Mouse (Mus musculus): ENCODE data around the gene Terf2ip. TPM values are rescaled to one million over a fixed set of nuclear protein-coding genes. Genes with fewer than 3 reads are reported as not detected.

Gene Terf2ip
- polyA plus RNA-seq, 1 experiment: 5.7 TPM

DNA sequence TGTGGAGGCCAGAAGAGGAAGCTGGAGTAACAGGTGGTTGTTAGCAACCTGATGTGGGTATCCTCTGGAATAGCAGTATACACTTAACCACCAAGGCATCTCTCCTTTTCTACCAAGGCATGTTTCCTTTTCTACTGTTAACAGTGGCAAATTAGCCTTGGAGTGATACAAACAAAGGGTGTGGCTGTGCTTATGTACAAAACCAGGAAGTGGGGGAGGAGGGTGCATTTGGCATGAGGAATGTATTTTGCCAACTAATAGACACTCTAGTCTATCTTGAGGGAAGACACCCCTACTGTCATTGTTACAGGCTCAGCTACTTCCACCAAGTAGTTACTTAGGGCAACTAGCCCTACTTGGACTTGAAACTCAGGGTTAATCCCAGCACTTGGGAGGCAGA lies 6.4 kb upstream of the Terf2ip start:
- TF ChIP-seq FLI1 (IDR thresholded peaks at IDR 0.05; ENCODE audit: low read length): no peak
- no peak for TF ChIP-seq GATA1 (IDR thresholded peaks at IDR 0.05; ENCODE audit: borderline replicate concordance, low read length)
- H3K36me3 ChIP-seq (replicated peaks; ENCODE audit: low read length): peaks cover 84% of the 10 kb centered on the region
- H3K4me1 ChIP-seq: peaks cover 35% of the 10 kb centered on the region
- H3K9me3 ChIP-seq: no peaks in the 10 kb centered on the region
- H3K4me3 ChIP-seq (replicated peaks): no peak overlapping the region
- H3K27me3 ChIP-seq (replicated peaks): no peaks in the 10 kb centered on the region

DNA sequence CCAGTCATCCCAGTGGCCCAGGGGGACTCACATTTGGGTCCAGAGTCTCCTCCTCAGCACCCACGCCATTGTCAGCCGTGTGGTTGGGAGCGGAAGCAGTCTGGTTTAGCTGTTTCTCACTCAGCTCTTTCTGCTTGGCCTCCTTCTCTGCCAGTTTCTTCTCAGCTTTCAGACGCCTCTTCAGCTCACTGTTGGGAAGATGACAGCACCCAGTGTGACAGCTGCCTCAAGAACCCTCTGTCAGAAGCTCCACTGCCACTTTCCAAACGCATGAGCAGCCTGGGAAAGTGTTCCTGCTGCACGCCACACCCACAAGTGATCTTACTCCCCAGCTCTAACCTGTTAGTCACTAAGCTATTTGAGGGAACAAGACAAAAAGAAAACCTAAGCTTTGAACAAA lies 5.6 kb upstream of the Terf2ip start:
- Histone ChIP-seq H3K27me3 (replicated peaks) (no peaks in the 10 kb centered on the region), H3K4me1 (peaks cover 43% of the 10 kb centered on the region), H3K4me3 (replicated peaks) (no peak overlapping the region), H3K9me3 (no peaks in the 10 kb centered on the region), H3K36me3 (replicated peaks; ENCODE audit: low read length) (peaks cover 75% of the 10 kb centered on the region)
- TF ChIP-seq GATA1 (IDR thresholded peaks at IDR 0.05; ENCODE audit: borderline replicate concordance, low read length) (no peak), FLI1 (IDR thresholded peaks at IDR 0.05; ENCODE audit: low read length) (no peak)

DNA sequence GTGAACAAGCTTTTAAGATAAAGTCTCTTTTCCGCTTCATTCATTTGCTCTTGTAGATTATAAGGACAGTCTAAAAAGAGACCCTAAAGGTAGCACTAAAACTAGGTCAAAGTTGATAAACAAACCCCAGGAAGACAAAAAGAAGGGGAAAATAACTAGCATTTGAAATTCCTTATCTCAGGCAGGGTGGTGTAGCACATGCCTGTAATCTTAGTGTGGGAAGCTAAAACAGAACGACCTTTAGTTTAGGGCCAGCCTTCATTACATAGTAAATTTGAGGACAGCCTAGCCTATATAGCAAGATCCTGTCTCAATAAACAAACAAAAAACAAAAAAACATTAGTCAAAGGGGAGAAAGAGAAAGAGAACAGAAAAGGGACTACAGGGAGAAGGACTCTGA lies 3.5 kb upstream of the Terf2ip start:
- Histone ChIP-seq H3K4me1 (peaks cover 47% of the 10 kb centered on the region), H3K36me3 (replicated peaks; ENCODE audit: low read length) (peaks cover 55% of the 10 kb centered on the region), H3K4me3 (replicated peaks) (no peak overlapping the region), H3K9me3 (no peaks in the 10 kb centered on the region), H3K27me3 (replicated peaks) (no peaks in the 10 kb centered on the region)
- TF ChIP-seq GATA1 (IDR thresholded peaks at IDR 0.05; ENCODE audit: borderline replicate concordance, low read length) (no peak), FLI1 (IDR thresholded peaks at IDR 0.05; ENCODE audit: low read length) (no peak)

- TF ChIP-seq GATA1 (IDR thresholded peaks at IDR 0.05; ENCODE audit: borderline replicate concordance, low read length) (no peak), FLI1 (IDR thresholded peaks at IDR 0.05; ENCODE audit: low read length) (no peak)
- Histone ChIP-seq H3K4me1 (peaks cover 53% of the 10 kb centered on the region), H3K27me3 (replicated peaks) (no peaks in the 10 kb centered on the region), H3K4me3 (replicated peaks) (no peak overlapping the region), H3K9me3 (no peaks in the 10 kb centered on the region), H3K36me3 (replicated peaks; ENCODE audit: low read length) (peaks cover 37% of the 10 kb centered on the region)
These were observed 1.6 kb upstream of the Terf2ip start for GRCm38 (mm10) chr8:112009558-112009957.

DNA sequence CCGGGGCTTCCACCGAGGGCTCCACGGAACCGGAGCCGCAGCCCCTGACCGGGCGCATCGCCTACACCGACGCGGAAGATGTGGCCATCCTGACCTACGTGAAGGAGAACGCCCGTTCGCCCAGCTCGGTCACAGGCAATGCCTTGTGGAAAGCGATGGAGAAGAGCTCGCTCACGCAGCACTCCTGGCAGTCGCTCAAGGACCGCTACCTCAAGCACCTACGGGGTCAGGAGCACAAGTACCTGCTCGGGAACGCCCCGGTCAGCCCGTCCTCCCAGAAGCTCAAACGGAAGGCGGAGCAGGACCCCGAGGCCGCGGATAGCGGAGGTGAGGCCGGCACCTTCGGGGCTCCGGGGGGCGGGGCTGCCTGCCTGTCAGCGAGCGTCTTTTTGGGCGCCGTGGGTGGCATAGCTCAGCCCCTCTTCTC lies 631 bp downstream of the Terf2ip start:
- no peaks in the 10 kb centered on the region for H3K9me3 ChIP-seq
- no peaks in the 10 kb centered on the region for H3K27me3 ChIP-seq (replicated peaks)
- peaks cover 37% of the 10 kb centered on the region for H3K4me1 ChIP-seq
- peak overlapping the region; percentile 100 for H3K4me3 ChIP-seq (replicated peaks)
- TF ChIP-seq GATA1 (IDR thresholded peaks at IDR 0.05; ENCODE audit: borderline replicate concordance, low read length): no peak
- no peak for TF ChIP-seq FLI1 (IDR thresholded peaks at IDR 0.05; ENCODE audit: low read length)
- H3K36me3 ChIP-seq (replicated peaks; ENCODE audit: low read length): peaks cover 35% of the 10 kb centered on the region

- TF ChIP-seq GATA1 (IDR thresholded peaks at IDR 0.05; ENCODE audit: borderline replicate concordance, low read length) (no peak), FLI1 (IDR thresholded peaks at IDR 0.05; ENCODE audit: low read length) (no peak)
- H3K4me3 ChIP-seq (replicated peaks): no peak within 1 kb of the TSS
These were observed 3.7 kb downstream of the Terf2ip start, which contains the start of gene Gm6793 for GRCm38 (mm10) chr8:112014936-112015335. Gene Gm6793 (minus strand): TSS chr8:112015036.

DNA sequence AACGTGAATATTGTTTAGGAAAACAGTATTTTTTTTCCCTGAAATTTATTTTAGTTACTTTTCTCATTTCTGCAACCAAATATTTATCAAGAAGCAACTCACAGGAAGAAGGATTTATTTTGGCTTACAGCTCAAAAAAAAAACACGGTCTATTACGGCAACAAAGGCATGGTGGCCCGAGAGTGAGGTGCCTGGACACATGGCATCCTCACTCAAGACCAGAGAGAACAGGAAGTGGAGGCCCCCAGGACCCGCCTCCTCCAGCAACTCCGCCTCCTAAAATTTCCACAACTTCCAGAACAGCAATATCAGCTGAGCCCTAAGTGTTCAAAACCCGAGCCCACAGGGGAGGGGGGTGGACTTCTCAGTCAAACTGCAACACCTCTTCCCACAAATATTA lies 18.3 kb downstream of the Terf2ip start:
- Histone ChIP-seq H3K4me1 (no peaks in the 10 kb centered on the region; the same call in 1 of the 2 replicates), H3K36me3 (replicated peaks; ENCODE audit: low read length) (no peaks in the 10 kb centered on the region), H3K27me3 (replicated peaks) (peaks cover 2% of the 10 kb centered on the region), H3K9me3 (no peaks in the 10 kb centered on the region), H3K4me3 (replicated peaks) (no peak overlapping the region)
- TF ChIP-seq FLI1 (IDR thresholded peaks at IDR 0.05; ENCODE audit: low read length) (no peak), GATA1 (IDR thresholded peaks at IDR 0.05; ENCODE audit: borderline replicate concordance, low read length) (no peak)

More at GRCm38 (mm10) chr8:112014936-112015335, 3.7 kb downstream of the Terf2ip start, which contains the start of gene Gm6793:
- no peaks in the 10 kb centered on the region for H3K27me3 ChIP-seq (replicated peaks)
- H3K36me3 ChIP-seq (replicated peaks; ENCODE audit: low read length): peaks cover 50% of the 10 kb centered on the region
- peaks cover 17% of the 10 kb centered on the region for H3K4me1 ChIP-seq
- no peaks in the 10 kb centered on the region for H3K9me3 ChIP-seq

DNA sequence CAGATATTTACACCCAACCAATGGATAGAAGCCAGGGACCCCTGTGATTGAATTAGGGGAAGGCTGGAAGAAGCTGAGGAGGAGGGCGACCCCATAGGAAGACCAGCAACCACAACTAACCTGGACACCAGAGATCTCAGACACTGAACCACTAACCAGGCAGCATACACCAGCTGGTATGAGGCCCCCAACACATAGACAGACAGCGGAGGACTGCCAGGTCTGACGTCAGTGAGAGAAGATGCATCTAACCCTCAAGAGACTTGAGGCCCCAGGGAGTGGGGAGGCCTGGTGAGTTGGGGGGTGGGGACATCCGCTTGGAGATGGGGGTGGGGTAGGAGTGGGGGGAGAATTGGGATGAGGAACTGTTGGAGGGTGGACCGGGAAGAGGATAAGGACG lies 19.5 kb downstream of the Terf2ip start:
- no peak for TF ChIP-seq GATA1 (IDR thresholded peaks at IDR 0.05; ENCODE audit: borderline replicate concordance, low read length)
- TF ChIP-seq FLI1 (IDR thresholded peaks at IDR 0.05; ENCODE audit: low read length): no peak
- no peaks in the 10 kb centered on the region for H3K36me3 ChIP-seq (replicated peaks; ENCODE audit: low read length)

DNA sequence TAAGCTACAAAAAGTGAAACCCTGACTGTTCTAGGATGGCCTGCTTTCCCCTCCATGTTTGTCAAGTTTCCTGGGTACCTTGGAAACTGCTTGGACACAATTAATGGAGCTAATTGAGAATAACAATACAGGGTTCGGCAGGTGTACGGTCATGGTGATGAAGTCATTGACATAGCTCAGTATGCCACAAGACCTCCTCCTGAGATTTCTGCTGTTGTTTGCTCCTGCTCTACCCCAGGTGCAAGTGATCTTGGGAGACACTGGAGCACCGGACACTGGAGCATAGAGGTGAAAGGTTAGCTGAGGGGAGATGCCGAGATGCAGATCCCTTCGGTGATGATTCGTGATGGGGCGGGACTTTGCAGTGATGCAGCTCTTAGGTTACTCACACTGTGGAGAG lies 21.9 kb downstream of the Terf2ip start:
- TF ChIP-seq GATA1 (IDR thresholded peaks at IDR 0.05; ENCODE audit: borderline replicate concordance, low read length) (no peak), FLI1 (IDR thresholded peaks at IDR 0.05; ENCODE audit: low read length) (no peak)
- Histone ChIP-seq H3K4me3 (replicated peaks) (no peak overlapping the region), H3K9me3 (no peaks in the 10 kb centered on the region), H3K27me3 (replicated peaks) (peaks cover 2% of the 10 kb centered on the region), H3K36me3 (replicated peaks; ENCODE audit: low read length) (no peaks in the 10 kb centered on the region), H3K4me1 (no peaks in the 10 kb centered on the region; the same call in 1 of the 2 replicates)

More for the DNA sequence above, 19.5 kb downstream of the Terf2ip start:
- H3K4me1 ChIP-seq: no peaks in the 10 kb centered on the region; the same call in 1 of the 2 replicates
- H3K4me3 ChIP-seq (replicated peaks): no peak overlapping the region
- H3K27me3 ChIP-seq (replicated peaks): peaks cover 2% of the 10 kb centered on the region
- H3K9me3 ChIP-seq: no peaks in the 10 kb centered on the region

DNA sequence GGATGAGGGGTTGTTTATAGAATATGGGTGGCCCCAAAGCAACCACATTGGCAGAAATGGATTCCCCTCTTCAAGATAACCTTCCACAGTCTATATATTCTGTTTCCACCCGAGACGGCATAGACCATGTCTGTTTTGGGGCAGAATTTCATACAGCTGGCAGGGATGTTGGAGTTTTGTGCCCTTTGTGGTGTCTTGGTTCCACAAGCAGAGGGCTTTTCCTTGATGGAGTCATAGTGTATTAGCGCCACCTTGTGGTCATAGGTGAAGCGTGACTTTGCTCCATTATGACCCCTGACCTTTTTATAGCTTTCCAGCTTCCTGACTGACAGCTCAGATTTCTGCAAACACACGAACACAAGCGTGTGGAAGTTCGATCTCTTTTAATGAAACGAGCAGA lies 23.4 kb downstream of the Terf2ip start:
- TF ChIP-seq FLI1 (IDR thresholded peaks at IDR 0.05; ENCODE audit: low read length) (no peak), GATA1 (IDR thresholded peaks at IDR 0.05; ENCODE audit: borderline replicate concordance, low read length) (no peak)
- H3K36me3 ChIP-seq (replicated peaks; ENCODE audit: low read length): no peaks in the 10 kb centered on the region
- no peak overlapping the region for H3K4me3 ChIP-seq (replicated peaks)
- H3K9me3 ChIP-seq: no peaks in the 10 kb centered on the region
- H3K27me3 ChIP-seq (replicated peaks): peaks cover 2% of the 10 kb centered on the region
- H3K4me1 ChIP-seq: no peaks in the 10 kb centered on the region; the same call in 1 of the 2 replicates

DNA sequence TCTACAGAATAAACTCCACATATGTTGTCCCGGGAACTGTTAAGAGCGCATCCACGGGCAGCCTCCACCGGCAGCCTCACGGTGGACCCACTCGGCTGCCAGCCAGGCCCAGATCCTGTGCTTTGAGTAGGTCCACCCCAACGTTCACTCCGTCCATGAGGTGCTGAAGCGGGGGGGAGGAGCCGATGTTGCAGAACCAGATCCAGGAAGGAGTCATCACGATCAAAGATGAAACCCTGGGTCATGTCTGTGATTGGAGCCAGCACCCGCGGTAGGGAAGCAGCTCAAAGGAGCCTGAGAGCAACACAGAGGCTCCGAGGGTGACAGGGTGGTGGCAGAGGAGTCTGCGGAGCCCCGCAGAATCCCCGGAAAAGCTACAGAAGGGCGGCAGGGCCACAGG lies 26.3 kb downstream of the Terf2ip start:
- TF ChIP-seq GATA1 (IDR thresholded peaks at IDR 0.05; ENCODE audit: borderline replicate concordance, low read length) (no peak), FLI1 (IDR thresholded peaks at IDR 0.05; ENCODE audit: low read length) (no peak)
- no peaks in the 10 kb centered on the region for H3K4me1 ChIP-seq
- no peak overlapping the region for H3K4me3 ChIP-seq (replicated peaks)
- no peaks in the 10 kb centered on the region for H3K36me3 ChIP-seq (replicated peaks; ENCODE audit: low read length)
- no peaks in the 10 kb centered on the region for H3K9me3 ChIP-seq
- peaks cover 2% of the 10 kb centered on the region for H3K27me3 ChIP-seq (replicated peaks)

Measured in megakaryocyte, embryonic 14.5 days (primary cell).